Mouse (Mus musculus) liver, embryonic 13.5 days (tissue): ENCODE measurements around the gene Samd1. TPM values are rescaled to one million over a fixed set of nuclear protein-coding genes. Genes with fewer than 3 reads are reported as not detected.
"Not testable (repeated sequence)": the region's sequence is repeated elsewhere in the genome, so short reads cannot be mapped to it uniquely, and the experiment has no call there.

Experiments used
- ATAC-seq: fragments of 200-750 bp; cut with Nextera tagmentation; 2 replicates; pipeline ENCODE4 v1.8.0; 2017; ENCODE audit warnings: low read depth, mild to moderate bottlenecking, moderate number of reproducible peaks, moderate library complexity
- DNase-seq: peaks from one replicate; pipeline ENCODE4 v3.0.0; 2022
- H3K27ac ChIP-seq: fragments of 300-500 bp; sonication (generic); 2 replicates; pipeline ENCODE4 v1.5.1; 2015; ENCODE audit warnings: moderate library complexity, mild to moderate bottlenecking, inconsistent platforms
- H3K27me3 ChIP-seq: fragments of 300-500 bp; sonication (generic); 2 replicates; pipeline ENCODE4 v1.6.1; 2015; ENCODE audit warnings: mild to moderate bottlenecking, inconsistent platforms
- H3K36me3 ChIP-seq: fragments of 300-500 bp; sonication (generic); 2 replicates; pipeline ENCODE4 v1.6.1; 2015; ENCODE audit warnings: mild to moderate bottlenecking, inconsistent platforms
- H3K4me1 ChIP-seq: fragments of 300-500 bp; sonication (generic); replicated peaks from 2 replicates; pipeline ENCODE4 v1.6.1; 2015; ENCODE audit warnings: inconsistent platforms
- H3K4me2 ChIP-seq: fragments of 300-500 bp; sonication (generic); 2 replicates; pipeline ENCODE4 v1.6.1; 2015; ENCODE audit warnings: inconsistent platforms, mild to moderate bottlenecking, moderate library complexity
- H3K4me3 ChIP-seq: fragments of 300-500 bp; sonication (generic); replicated peaks from 2 replicates; pipeline ENCODE4 v1.5.1; 2015; ENCODE audit warnings: mild to moderate bottlenecking, inconsistent platforms
- H3K9ac ChIP-seq: fragments of 300-500 bp; sonication (generic); 2 replicates; pipeline ENCODE4 v1.6.1; 2015; ENCODE audit warnings: mild to moderate bottlenecking, inconsistent platforms
- H3K9me3 ChIP-seq: fragments of 300-500 bp; sonication (generic); replicated peaks from 2 replicates; pipeline ENCODE4 v1.6.1; 2016; ENCODE audit warnings: inconsistent platforms
- WGBS: fragments of 180-500 bp; shearing (Covaris S2); methylation state at CpG from one replicate; pipeline ENCODE4 v1.1.7; 2015; ENCODE audit not compliant: insufficient replicate concordance; 5-methylcytosine and 5-hydroxymethylcytosine counted together
- polyA plus RNA-seq: library from polyadenylated mRNA; unstranded; fragments of >200 nt; fragmentation: Nextera tagmentation; extraction: Ambion mirVana; gene quantifications from 2 replicates; pipeline ENCODE4 v1.2.1, GENCODE M21; 2015

The Samd1 gene
- polyA plus RNA-seq, 1 experiment from 2014 or later, result 6.9 TPM

GRCm38 (mm10) chr8:83973161-83974031 lies 24.1 kb upstream of the Samd1 start:
- Histone ChIP-seq H3K27ac (peak overlapping the region; percentile 71), H3K4me2 (peak overlapping the region; percentile 96), H3K9ac (peak overlapping the region; percentile 94), H3K36me3 (peaks cover 28% of the 10 kb centered on the region), H3K4me3 (peak overlapping the region; percentile 94), H3K27me3 (no peaks in the 10 kb centered on the region), H3K4me1 (peaks cover 65% of the 10 kb centered on the region), H3K9me3 (no peaks in the 10 kb centered on the region)
- WGBS, result 8% methylated on average over 37 of the region's 37 CpGs
- DNase-seq (no peak), ATAC-seq (no peak; the same call in 1 of the 2 replicates)

GRCm38 (mm10) chr8:83974521-83974920 lies 23.0 kb upstream of the Samd1 start:
- Histone ChIP-seq H3K4me3 (no peak overlapping the region; the same call in 1 of the 2 replicates), H3K4me1 (peaks cover 67% of the 10 kb centered on the region)
- ATAC-seq, result no peak

DNA sequence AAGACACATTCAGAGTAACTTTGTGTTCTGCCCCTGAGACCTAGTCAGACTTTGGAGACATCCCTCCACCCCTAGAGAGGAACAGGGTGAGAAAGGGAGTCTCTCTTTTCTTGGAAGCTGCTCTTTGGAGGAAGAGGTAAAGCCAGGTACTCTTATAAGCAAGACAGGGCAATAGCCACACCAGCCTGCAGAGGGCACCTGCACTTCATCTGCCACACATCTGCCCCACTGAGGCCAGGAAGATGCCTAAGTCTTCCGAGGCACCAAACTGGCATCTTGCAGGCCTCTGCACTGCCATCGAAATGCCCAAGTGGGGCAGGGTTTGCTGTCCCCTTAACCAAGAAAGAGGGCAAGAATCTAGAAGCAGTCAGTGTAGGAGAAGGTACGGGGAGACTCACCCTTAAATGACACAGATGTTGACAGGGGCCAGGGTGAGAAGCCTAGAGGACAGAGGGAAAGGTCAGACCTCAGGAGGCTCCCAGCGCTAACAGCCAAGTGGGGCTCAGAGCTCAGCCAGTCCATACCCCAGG lies 21.3 kb upstream of the Samd1 start:
- H3K4me2 ChIP-seq, result no peak overlapping the region
- no peak overlapping the region for H3K27ac ChIP-seq
- no peak for DNase-seq
- 67% methylated on average over 4 of the region's 4 CpGs for WGBS
- H3K9me3 ChIP-seq, result no peaks in the 10 kb centered on the region
- no peaks in the 10 kb centered on the region for H3K27me3 ChIP-seq
- no peak overlapping the region for H3K4me3 ChIP-seq
- ATAC-seq, result no peak
- H3K4me1 ChIP-seq, result peaks cover 62% of the 10 kb centered on the region
- peaks cover 15% of the 10 kb centered on the region for H3K36me3 ChIP-seq
- no peak overlapping the region for H3K9ac ChIP-seq

More at GRCm38 (mm10) chr8:83974521-83974920, 23.0 kb upstream of the Samd1 start:
- Histone ChIP-seq H3K27ac (no peak overlapping the region), H3K9me3 (no peaks in the 10 kb centered on the region), H3K4me2 (peak overlapping the region; percentile 96; the same call in 1 of the 2 replicates), H3K27me3 (no peaks in the 10 kb centered on the region), H3K9ac (peak overlapping the region; percentile 13; the same call in 1 of the 2 replicates), H3K36me3 (peaks cover 17% of the 10 kb centered on the region)
- no peak for DNase-seq
- WGBS, result 71% methylated on average over 4 of the region's 4 CpGs

DNA sequence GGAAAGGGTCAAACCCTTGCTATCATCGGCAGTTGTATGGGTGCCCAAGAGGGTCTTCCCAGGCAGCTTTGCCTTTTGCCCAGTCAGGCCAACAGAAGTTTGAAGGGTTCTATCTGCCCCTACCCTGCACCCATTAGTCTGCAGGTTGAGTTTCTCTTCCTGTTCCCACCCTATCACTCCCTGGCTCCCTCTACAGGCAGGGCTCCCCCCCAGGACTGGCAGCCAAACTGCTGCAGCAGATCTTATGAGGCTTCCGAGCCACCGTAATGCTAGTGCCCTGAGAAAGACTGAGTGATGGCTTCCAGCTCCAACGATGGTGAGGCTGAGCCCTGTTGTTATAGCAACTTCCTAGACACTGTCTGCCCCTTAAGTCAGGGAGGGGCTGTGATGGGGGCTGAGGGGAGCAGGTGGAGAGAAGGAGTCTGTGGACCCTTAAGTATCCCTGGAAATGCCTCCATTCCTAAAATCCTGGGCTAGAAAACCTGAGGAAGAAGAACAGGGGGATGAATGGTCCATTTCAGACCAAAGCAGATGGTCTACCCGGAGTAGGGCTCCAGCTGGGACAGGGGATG lies 20.6 kb upstream of the Samd1 start:
- Histone ChIP-seq H3K36me3 (peaks cover 19% of the 10 kb centered on the region), H3K4me3 (no peak overlapping the region), H3K4me1 (peaks cover 55% of the 10 kb centered on the region), H3K27ac (0 out of 2 replicates have a peak overlapping the region, but pooled peaks have one; percentile 35), H3K9ac (no peak overlapping the region), H3K4me2 (no peak overlapping the region), H3K9me3 (no peaks in the 10 kb centered on the region), H3K27me3 (no peaks in the 10 kb centered on the region)
- ATAC-seq (no peak), DNase-seq (no peak)
- WGBS, result 81% methylated on average over 5 of the region's 5 CpGs

- Histone ChIP-seq H3K27me3 (no peaks in the 10 kb centered on the region), H3K4me2 (no peak overlapping the region), H3K27ac (peak overlapping the region; percentile 35), H3K9ac (no peak overlapping the region), H3K4me3 (no peak overlapping the region), H3K4me1 (peaks cover 55% of the 10 kb centered on the region), H3K36me3 (peaks cover 27% of the 10 kb centered on the region), H3K9me3 (no peaks in the 10 kb centered on the region)
- ATAC-seq (no peak), DNase-seq (no peak)
- 43% methylated on average over 6 of the region's 6 CpGs for WGBS
Measured at GRCm38 (mm10) chr8:83977646-83978045, 19.8 kb upstream of the Samd1 start.

DNA sequence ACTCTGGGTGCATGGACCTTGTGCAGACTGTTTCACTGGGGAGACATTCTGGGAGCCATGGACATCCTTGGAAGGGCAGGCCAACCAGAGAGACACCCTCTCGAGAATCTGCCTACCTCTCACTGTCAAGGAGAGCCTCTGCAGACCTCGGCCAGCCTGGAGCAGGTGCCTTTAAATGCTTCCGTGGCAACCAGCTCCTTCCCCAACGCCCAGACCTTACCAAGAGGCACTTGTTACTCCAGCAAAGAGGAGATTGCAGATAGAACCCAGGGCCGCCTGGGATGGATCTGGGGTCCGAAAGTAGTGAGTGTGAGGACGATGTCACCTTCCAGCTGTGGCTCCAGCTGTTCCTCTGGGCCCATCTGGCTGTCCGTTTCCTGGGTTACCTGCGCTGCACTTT lies 19.3 kb upstream of the Samd1 start:
- H3K4me3 ChIP-seq, result no peak overlapping the region
- H3K4me2 ChIP-seq, result no peak overlapping the region
- peaks cover 56% of the 10 kb centered on the region for H3K4me1 ChIP-seq
- H3K27ac ChIP-seq, result peak overlapping the region; percentile 35; the same call in 1 of the 2 replicates
- H3K9ac ChIP-seq, result no peak overlapping the region
- H3K27me3 ChIP-seq, result no peaks in the 10 kb centered on the region
- WGBS, result 72% methylated on average over 9 of the region's 9 CpGs
- ATAC-seq, result no peak
- no peaks in the 10 kb centered on the region for H3K9me3 ChIP-seq
- H3K36me3 ChIP-seq, result peaks cover 32% of the 10 kb centered on the region
- no peak for DNase-seq

GRCm38 (mm10) chr8:83980250-83980649 lies 17.2 kb upstream of the Samd1 start:
- no peak for DNase-seq
- Histone ChIP-seq H3K4me1 (peaks cover 35% of the 10 kb centered on the region), H3K36me3 (peaks cover 50% of the 10 kb centered on the region), H3K27me3 (no peaks in the 10 kb centered on the region), H3K4me2 (no peak overlapping the region), H3K27ac (no peak overlapping the region), H3K4me3 (no peak overlapping the region), H3K9ac (no peak overlapping the region), H3K9me3 (no peaks in the 10 kb centered on the region)
- WGBS, result 71% methylated on average over 1 of the region's 1 CpGs
- ATAC-seq, result no peak

DNA sequence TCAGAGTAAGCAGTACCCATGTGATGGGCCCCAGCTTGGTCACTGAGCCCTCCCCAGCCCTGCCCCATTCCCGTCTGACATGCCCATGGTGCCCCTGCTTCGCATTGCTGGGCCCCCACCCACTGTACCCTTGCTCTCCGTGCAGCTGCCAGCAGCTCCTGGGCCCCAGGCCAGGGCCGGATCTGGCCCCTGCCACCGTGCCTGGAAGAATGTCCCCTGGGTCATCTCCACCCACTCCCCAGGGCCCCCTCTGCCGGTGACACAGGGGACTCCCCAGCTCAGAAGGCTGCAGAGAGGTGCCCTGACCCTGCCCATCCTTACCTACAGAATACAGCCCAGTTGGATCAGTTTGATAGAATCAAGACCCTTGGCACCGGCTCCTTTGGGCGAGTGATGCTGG lies 16.6 kb upstream of the Samd1 start:
- Histone ChIP-seq H3K4me3 (no peak overlapping the region), H3K9ac (no peak overlapping the region), H3K4me1 (peaks cover 34% of the 10 kb centered on the region), H3K4me2 (no peak overlapping the region), H3K9me3 (no peaks in the 10 kb centered on the region), H3K36me3 (peaks cover 54% of the 10 kb centered on the region), H3K27ac (no peak overlapping the region), H3K27me3 (no peaks in the 10 kb centered on the region)
- DNase-seq (no peak), ATAC-seq (no peak)
- 74% methylated on average over 8 of the region's 8 CpGs for WGBS

DNA sequence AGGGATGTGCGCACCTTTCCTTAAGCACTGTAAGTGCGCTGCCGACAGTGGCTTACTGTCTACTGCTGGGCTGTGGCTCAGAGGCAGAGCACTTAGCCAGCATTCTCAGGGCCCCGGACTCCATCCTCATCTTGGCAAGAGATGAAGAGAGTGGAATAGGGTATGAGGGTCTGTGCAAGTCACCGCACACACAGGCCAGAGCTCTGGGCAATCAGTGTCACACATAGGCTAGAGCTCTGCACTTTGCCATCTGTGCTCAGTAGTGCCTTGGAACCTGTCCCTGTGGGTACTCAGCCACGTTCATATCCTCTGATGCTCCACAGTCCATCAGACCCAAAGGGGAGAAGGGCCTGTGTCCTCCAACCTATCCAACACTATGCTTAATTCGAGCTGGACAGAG lies 15.9 kb upstream of the Samd1 start:
- no peaks in the 10 kb centered on the region for H3K27me3 ChIP-seq
- 85% methylated on average over 7 of the region's 7 CpGs for WGBS
- peaks cover 61% of the 10 kb centered on the region for H3K36me3 ChIP-seq
- H3K9me3 ChIP-seq, result no peaks in the 10 kb centered on the region
- ATAC-seq (no peak), DNase-seq (no peak)
- no peak overlapping the region for H3K27ac ChIP-seq
- no peak overlapping the region for H3K4me3 ChIP-seq
- H3K4me1 ChIP-seq, result peaks cover 28% of the 10 kb centered on the region
- H3K9ac ChIP-seq, result no peak overlapping the region
- H3K4me2 ChIP-seq, result no peak overlapping the region

GRCm38 (mm10) chr8:83982449-83982848 lies 15.0 kb upstream of the Samd1 start:
- DNase-seq (no peak), ATAC-seq (peak; percentile 80)
- H3K36me3 ChIP-seq, result peaks cover 70% of the 10 kb centered on the region
- 56% methylated on average over 4 of the region's 4 CpGs for WGBS
- peaks cover 19% of the 10 kb centered on the region for H3K4me1 ChIP-seq
- H3K4me2 ChIP-seq, result no peak overlapping the region
- no peaks in the 10 kb centered on the region for H3K9me3 ChIP-seq
- no peak overlapping the region for H3K27ac ChIP-seq
- no peak overlapping the region for H3K9ac ChIP-seq
- no peaks in the 10 kb centered on the region for H3K27me3 ChIP-seq
- no peak overlapping the region for H3K4me3 ChIP-seq

- not testable (repeated sequence) for H3K4me3 ChIP-seq, H3K9ac ChIP-seq, H3K9me3 ChIP-seq, DNase-seq, H3K27ac ChIP-seq, H3K27me3 ChIP-seq, ATAC-seq, H3K4me2 ChIP-seq
- WGBS, result 86% methylated on average over 2 of the region's 2 CpGs
- H3K36me3 ChIP-seq, result peaks cover 78% of the 10 kb centered on the region
- peaks cover 11% of the 10 kb centered on the region for H3K4me1 ChIP-seq
Measured at GRCm38 (mm10) chr8:83983222-83983621, 14.2 kb upstream of the Samd1 start.
